Mouse (Mus musculus) embryo, embryonic 11.5 days (tissue): ENCODE results near the gene Hoga1.

Experiments used
- DNase-seq: peaks from one replicate; pipeline ENCODE4 v3.0.0-alpha.2; 2012; ENCODE audit warnings: low read depth, low spot score

Hoga1 gene

DNA sequence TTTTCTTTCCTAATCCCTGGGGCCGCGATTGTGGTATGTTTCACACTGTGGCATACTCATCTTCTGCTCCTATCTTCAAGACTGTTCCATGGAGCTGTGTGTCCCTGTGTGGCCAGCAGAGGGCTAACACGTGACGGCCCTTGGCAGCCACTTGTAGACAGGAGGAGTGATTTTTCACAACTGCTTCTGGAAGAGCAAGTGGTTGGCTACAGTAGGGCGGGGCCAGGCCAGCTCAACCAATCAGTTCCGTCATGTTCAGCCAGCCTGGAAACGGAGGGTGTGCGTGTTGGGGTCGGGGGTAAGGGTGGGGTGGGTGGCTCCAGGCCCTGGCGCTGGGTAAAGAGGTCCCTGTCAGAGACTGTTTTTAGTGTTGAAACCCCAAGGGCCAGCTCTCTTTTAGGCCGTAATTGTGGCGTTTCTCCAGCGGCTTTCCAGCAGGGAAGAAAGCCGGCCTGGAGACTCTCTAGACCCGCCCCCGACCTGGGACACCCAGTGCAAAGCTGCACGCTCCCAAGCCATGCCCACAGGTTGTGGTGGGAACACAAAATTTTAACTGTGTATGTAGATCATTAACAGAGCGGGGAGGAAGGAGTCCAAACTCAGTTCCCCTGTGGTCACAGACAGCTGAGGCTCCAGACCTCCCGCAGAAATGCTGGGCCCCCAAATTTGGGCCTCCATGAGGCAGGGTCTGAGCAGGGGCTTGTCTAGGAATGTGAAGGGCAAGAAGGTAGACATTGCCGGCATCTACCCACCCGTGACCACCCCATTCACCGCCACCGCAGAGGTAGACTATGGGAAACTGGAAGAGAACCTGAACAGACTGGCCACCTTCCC is at the start of gene Hoga1:
Hoga1 (plus strand) TSS at position 342 of the 834 bp plus-strand sequence.
- DNase-seq = peak; percentile 54

DNA sequence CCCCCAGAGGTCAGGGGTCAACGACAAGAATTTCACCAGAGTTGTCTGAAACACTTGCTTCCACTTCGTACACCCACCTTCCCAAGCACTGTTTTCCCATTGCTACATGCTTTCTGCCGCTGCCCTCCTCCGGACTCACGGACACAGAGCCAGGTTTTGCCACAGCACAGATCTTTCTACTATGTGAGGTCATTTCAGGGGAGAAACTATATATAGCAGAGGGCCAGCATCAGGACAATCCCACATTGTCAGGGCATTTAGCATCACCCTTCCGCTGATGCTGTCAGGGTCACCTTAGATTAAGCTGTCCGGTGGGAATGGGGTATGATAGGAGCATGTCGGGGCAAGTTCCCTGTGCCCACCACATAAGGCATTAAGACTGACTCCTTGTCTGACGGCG is 48.3 kb upstream of the Hoga1 start:
- no peak for DNase-seq

DNA sequence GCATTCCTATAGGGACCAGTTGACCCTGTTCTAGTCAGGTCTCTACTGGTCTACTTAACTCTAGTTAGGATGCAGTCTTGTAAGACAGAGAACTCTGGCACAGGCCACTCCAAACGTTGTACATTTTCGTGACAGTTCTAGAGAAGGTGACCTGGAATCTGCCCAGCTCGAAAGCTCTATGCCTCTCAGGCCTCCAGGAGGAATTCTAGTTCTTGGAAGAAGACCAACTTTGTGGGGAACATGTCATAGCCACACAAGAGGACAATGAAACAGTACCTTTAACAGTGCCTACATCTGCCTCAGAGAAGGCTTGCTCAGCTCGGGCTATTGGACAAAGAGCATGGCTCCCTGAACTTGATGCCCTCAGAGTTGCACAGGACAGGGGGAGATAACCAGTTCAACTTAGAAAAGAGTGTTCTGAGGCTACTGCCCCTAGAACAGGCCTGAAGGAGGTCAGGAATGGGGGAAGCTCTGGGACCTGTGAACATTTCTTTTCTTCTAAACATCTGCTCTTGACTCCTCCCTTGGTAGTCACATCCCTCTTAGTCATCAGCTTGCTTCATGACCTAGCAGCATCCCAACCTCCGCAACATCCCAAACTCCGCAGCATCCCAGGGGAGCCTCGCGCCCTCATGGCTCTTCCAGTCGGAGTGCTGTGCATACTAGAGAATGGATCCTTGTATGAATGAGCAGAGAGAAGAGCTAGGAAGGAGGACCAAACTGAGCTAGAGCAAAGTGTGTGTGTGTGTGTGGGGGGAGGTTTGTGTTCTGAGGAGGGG is 46.5 kb upstream of the Hoga1 start:
- no peak for DNase-seq

DNA sequence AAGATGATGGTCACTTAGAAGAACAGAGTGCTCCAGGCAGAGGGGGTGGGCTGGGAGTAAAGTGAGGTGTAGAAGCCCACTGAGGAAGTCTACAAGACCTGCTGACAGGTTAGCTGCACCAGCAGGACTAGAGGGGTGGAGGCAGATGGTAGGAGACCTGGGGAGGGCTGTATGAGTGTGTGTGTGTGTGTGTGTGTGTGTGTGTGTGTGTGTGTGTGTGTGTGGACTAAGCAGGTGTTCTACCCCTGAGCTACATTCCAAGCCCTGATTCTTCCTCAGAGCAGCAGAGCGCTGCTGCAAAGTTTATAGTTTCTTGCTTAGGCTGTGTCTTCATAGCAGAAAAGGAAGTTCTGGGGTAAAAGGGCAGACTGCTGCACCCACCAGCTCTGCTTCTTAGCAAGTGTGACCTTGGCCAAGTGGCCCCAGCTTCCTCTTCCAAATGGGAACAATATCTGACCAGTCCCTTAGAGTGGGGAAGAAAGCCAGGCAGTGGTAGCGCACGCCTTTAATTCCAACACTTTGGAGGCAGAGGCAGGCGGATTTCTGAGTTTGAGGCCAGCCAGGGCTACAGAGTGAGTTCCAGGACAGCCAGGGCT is 45.6 kb upstream of the Hoga1 start:
- no peak for DNase-seq

DNA sequence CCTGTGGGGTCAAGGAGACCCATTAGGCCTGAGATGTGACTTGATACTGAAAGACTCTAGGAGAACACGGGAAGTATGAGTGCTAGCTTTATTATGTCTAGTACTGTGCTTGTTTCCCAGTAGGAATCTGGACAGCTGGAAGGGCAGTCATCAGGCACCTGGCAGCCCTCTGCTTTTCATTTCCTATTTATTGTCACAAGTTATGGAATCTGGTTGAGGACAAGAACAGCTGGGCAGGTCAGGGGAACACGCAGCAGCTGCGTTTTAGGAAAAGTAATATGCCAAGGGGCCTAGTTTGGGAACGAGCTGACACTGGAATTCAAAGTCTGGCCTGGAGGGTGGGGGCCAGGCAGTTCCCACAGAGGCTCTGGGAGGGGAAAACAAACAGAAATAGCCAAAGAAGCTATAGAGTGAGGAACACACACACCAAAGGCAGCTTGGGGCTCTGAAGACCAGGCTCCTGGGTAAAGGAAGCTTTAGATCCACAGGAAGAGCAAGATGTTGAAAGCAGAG is 44.9 kb upstream of the Hoga1 start:
- no peak for DNase-seq

DNA sequence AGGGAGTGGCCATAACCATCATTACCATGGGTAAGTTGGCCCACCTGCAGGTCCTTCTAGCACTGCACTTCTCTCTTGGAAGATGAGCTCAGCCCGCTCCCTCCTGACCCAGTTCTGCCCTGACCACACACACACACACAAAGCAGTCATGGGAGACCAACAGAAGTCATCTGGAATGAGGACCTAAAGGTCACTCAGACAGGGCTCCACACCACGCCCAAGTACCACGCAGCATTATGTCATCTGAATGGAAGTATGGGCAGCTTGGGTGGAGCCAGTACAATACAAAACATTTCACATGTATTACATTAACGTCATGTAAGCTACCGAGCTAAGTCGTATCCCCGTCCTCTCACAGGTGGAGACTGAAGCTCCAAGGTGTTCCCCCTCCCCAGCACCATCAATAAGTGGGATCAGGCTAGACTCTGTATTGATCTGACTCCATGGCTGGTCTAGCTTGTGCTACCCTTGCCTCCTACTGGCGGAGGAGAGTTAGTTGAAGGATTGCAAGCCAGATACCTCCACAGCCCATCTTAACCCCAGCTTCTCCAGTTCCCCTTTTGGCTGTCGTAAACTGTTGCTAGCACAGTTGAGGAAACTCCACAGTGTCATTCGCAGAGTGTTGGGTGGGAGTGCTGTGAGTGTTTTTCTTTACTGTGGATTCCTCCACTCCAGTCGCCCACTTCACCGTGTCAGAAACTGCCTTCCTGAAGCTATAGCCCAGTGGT is 44.0 kb upstream of the Hoga1 start:
- no peak for DNase-seq

GRCm38 (mm10) chr19:42004258-42004657 is 41.2 kb upstream of the Hoga1 start:
- no peak for DNase-seq

DNA sequence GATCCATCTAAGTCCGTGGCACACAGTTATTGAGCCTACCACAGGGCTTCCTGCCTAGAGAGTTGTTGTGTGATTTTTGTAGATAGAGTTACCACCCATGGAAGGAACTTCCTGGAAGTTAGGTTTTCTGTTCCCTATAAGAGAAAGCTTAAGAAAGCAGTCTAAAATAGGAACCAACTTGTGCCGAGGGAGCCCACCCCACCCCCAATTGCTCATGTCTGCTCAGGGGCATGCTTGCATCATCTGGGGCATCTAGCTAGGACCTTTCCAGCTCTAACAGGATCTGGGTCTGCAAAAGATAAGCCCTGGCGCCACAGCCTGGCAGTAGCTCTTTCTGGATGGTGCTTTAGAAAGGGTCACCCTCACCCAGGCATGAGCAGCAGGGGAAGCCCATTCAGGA is 39.8 kb upstream of the Hoga1 start:
- DNase-seq = no peak

GRCm38 (mm10) chr19:42006568-42006967 is 38.8 kb upstream of the Hoga1 start:
- DNase-seq = no peak

DNA sequence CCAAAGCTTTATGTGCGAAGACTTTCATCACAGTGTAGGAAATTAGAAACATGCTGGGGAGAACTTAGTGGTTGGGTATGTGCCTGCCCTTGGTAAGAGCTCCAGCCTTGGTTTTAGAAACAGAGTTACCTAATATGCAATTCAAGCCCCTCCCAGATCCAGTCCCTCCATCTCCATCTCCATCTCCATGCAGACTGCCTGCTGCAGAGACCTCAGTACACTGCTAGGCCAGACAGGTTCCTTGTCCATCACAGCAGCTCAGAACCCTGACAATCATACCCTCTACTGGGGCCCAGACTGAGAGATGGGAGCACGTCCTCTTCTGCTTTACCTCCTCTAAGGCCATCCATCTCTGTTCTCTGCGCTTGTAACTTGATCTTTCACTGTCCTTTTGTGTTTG is 36.8 kb upstream of the Hoga1 start:
- DNase-seq = no peak

DNA sequence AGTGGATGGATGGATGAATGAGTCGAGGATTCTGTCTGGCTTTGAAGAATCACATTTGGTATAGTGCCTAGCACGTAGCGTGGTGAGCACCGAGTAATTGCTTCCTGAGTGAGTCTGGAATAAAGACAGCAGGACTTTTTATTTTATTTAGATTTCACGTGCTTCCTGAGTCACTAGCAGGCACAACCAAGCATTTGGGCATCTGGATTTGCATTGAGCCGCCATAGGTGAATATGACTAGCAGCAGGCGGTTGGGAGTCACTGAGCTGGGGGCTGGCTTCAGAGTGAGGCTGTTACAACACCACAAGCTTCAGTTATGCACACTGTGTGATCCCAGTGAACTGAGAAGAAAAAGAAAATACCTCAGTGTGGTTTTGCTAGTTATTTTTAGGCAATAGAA is 36.3 kb upstream of the Hoga1 start:
- no peak for DNase-seq

- DNase-seq = no peak
These were observed 35.0 kb upstream of the Hoga1 start for GRCm38 (mm10) chr19:42010436-42010835.

GRCm38 (mm10) chr19:42011123-42011522 is 34.3 kb upstream of the Hoga1 start:
- no peak for DNase-seq

DNA sequence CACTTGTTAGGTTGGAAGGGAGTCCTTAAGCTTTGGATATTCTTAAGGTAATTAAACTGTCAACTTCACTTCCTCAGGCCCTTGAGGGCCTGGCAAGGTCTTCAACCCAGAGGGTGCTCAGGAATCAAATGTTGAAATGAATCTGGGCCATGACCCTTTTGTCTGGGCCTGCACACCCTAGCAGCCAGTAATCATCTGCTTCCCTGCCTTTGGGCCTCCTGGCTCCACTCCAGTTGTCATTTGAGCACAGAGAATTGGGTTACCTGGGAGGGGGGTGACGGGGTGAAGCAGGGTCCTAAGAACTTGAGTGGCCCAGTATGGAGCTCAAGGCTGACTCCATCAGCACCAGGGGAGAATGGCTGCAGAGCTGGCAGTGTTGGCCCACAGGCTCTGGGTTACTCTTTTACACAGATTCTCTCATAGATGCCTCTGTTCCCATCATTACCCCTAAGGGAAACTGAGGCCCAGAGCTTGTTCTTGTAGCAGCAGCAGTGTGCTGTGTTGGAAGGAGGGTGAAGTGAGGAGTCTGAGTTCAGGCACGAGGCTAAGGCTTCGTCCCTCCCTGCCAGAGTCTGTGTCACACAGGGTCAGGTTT is 31.1 kb upstream of the Hoga1 start:
- DNase-seq = no peak

- no peak for DNase-seq
These were observed 30.4 kb upstream of the Hoga1 start for GRCm38 (mm10) chr19:42015001-42015400.

GRCm38 (mm10) chr19:42016251-42016650 is 29.2 kb upstream of the Hoga1 start:
- no peak for DNase-seq

DNA sequence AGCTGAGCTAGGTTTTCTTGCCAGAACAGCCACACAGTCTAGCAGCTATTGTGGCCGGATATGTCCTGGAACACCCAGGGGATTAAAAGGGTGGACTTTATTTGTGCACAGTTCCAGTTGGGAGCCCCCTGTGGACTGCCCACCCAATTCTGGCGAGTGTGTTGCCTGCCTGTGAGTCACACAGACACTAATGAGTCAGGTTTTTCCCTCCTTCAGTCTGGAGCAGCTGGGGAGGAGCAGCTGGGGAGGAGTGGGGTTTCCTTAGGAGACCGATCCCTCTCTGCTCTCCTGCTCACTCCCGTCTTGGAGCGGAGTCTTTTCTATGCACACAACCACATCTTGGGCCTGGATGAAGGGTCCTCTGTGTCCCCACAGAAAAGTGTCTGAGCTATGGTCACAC is 28.6 kb upstream of the Hoga1 start:
- DNase-seq = no peak

- DNase-seq = no peak
These were observed 27.8 kb upstream of the Hoga1 start for GRCm38 (mm10) chr19:42017399-42018247.

DNA sequence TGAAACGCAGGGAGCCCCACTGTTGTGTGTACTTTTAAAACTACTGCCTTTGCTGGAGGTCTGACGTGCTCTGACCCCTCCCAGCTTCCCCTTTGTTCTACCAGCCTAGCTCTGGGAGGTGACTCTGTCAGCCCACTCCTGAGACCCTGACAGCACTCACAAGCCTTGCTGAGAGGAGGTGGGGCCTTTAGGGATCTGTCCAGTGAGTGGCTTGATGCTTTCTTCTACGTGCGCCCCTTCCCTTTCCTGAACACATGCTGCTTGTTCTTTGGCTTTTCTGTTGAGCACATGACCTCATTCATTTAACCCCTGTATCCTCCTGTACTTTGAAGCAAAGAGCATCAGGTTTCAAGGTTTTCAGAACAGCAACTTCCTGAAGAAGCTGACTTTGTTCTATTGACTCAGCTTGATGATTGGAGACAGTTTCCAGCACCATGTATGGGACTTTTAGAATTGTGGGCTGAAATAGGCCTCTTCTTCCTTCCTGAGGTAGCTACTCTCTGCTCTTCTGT is 26.3 kb upstream of the Hoga1 start:
- DNase-seq = no peak
